Mouse (Mus musculus): Measurements from ENCODE around the gene Slc22a18.

DNA sequence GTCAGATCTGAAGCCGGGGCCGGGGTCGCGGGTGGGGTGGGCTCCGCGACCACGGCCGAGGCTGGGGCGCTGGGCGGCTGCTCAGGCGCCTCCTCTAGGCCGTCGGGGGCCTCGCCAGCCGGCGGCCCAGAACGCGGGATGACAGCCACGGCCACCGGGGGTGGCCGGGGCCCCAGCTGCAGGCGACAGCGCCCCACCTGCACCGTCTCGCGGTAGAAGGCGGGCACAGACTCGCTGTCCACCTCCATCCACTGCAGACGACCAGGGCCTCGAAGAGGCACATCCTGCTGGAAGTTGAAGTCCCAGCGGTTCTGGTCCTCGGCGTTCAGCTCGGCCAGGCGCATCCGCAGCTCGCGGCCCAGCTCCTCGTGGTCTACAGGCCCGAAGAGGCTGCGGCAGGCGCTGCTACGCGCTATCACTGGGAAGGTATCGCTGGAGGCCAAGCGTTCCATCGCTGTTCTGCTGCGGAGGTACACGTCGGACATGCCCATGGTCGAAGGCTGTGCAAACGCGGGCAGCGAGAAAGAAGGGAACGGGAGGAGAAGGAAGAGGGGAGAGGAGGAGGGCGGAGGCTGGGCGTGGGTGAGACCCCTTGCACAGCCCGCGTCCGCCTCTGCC is 13.2 kb upstream of the Slc22a18 start:
- no peak for TF ChIP-seq EP300 (IDR thresholded peaks at IDR 0.05; ENCODE audit: low read depth)
- no peak for TF ChIP-seq CTCF (IDR thresholded peaks at IDR 0.05; ENCODE audit: low read depth)
